Mouse (Mus musculus) neural tube, embryonic 10.5 days (tissue): ENCODE data around the gene Tma7.
A peak's percentile ranks its signal among the peaks of the same experiment; 100 is the strongest.

ENCODE experiments used
- DNase-seq: peaks from one replicate; pipeline ENCODE4 v3.0.0-alpha.2; 2017; ENCODE audit warnings: low spot score; ENCODE audit errors: extremely low spot score

Tma7 gene

DNA sequence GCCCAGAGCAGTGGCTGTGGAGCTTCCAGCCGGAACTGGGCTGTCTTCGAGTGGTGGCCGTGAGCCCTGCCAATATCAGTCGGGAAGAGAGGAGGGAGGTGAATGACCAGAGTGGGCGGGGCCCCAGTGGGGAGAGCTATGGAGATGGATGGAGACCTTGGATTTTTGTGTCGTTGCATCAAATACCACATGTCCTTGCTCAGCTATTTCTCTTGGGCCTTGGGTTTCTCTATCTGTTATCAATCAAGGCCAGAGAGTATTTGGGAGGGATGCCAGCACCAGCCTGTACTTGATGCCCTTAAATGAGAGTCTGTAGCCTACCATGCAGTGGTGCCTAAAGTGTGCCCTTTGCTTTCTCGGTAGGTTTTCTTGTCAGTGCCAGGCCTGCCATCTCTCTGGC, 20.9 kb upstream of the Tma7 start:
- no peak for DNase-seq

- no peak for DNase-seq
Observed at GRCm38 (mm10) chr9:109102541-109102940, 20.2 kb upstream of the Tma7 start.

DNA sequence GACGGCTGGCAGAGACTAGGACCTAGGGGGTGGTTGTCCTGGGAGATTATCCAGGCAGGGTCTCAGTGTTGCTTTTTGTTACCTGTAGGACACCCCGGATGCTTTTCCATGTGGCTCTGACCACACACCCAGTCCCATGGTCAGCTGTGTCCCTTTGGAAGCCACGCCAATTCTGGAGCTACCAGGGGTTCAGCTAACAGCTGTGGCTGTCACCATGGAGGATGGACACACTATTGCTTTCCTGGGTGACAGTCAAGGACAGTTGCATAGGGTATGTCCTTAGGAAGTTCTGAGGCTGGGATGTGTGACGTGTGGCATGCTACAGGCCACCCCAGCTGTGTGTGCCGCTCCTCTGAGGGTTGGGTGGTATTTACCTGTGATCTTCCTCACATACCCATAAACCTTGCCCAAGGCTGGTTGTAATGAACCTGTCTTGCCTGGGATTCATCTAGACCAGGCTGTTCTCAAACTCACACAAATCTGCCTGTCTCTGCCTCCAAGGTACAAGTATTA, 19.6 kb upstream of the Tma7 start:
- no peak for DNase-seq

GRCm38 (mm10) chr9:109100307-109100928, 18.0 kb upstream of the Tma7 start:
- no peak for DNase-seq

GRCm38 (mm10) chr9:109098969-109099368, 16.6 kb upstream of the Tma7 start:
- DNase-seq = no peak

DNA sequence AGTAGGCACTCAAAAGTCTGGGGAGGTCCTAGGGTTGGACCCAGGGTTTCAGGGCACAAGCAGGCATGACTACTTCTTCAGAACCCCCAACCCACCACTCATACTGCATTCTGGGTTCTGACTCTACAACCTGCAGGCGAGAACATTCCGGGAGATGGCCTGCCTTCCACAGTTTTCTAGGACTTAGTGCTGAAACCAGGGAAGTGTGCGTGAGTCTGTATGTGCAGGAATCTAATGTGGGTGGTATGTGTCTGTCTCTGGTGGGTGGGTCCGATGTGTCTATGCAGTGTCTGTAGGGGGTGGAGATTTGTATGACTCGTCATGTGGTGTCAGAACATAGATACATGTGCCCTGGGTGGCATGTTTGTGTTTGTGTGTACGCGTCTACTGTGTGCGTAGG, 16.0 kb upstream of the Tma7 start:
- no peak for DNase-seq

GRCm38 (mm10) chr9:109097831-109098230, 15.4 kb upstream of the Tma7 start:
- no peak for DNase-seq

GRCm38 (mm10) chr9:109097291-109097690, 14.9 kb upstream of the Tma7 start:
- peak; percentile 31 for DNase-seq

DNA sequence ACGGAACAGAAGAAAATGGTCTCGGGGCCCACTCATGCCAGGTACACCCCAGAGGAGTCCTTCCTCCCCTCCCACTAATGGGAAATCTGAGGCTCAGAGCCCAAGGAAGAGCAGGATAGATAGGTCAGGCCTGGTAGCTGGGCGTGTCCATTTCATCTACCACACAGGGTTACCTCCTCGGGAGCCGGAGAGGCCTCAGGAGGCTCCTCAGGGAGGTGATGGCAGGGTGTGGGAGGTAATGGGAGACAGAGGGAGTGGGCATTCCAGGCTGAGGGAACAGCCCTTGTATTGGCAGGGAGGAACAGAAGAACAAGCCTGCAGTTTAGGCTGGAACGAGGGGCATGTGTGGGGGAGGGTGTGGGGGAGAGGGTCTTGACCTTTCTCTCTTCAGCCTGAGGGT, 14.5 kb upstream of the Tma7 start:
- peak; percentile 42 for DNase-seq

DNA sequence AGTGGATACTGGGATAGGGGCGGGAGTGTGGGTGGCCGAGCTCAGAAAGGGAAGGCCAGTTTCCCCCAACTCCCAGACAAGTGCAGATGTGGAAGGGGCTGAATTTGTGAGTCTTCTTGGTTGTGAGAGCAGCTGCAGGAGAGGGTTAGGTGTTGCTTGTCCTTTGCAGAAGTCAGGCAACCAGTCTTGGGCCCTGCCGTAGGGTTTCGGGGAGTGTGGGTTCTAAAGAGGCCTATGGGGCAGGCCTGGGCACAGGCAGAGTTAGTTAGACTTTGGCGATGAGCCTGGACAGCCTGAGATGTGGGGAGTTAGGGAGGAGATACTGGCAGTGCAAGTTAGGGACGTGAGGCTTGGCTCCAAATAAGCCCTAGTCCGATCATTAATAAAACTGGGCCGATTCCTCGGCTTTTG, 13.9 kb upstream of the Tma7 start:
- DNase-seq = peak; percentile 29

GRCm38 (mm10) chr9:109095137-109095982, 13.0 kb upstream of the Tma7 start, which contains the start of gene Plxnb1:
TSS of gene Plxnb1 (plus strand) at chr9:109095389.
- peak; percentile 87 for DNase-seq

- peak; percentile 64 for DNase-seq
Observed at GRCm38 (mm10) chr9:109094553-109095136, 12.3 kb upstream of the Tma7 start.

DNA sequence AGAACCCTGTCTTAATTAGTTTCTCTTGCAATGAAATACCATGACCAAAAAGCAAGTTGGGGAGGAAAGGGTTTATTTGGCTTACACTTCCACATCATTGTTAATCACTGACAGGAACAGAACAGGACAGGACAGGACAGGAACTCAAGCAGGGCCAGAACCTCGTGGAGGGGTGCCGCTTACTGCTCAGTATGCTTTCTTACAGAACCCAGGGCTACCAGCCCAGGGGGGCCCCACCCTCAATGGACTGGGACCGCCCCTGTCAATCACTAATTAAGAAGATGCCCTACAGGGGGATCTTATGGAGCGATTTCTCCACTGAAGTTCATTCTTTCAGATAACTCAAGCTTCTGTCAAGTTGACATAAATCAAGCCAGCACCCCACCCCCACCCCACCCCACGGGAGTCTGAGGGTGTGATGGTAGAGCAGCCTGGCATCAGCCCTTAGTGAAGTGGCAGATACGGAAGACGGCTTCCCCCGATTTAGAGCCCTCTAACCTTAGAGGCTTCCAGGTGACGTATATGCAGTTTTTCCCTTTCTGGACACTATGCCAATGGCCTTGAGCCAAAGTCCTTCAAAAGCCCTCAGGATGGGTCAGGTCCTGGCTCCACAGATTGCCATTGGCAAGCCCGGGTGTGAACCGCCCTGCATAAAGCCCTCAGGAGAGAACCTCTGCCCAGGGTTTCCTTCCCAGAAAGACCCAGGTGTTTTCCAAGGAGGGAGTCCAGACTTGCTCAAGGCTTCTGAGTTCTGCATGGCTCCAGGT, 11.6 kb upstream of the Tma7 start:
- no peak for DNase-seq

- DNase-seq = no peak
Observed at GRCm38 (mm10) chr9:109092799-109093198, 10.4 kb upstream of the Tma7 start.

- no peak for DNase-seq
Observed at GRCm38 (mm10) chr9:109091802-109092201, 9.4 kb upstream of the Tma7 start.

GRCm38 (mm10) chr9:109090446-109090845, 8.1 kb upstream of the Tma7 start:
- no peak for DNase-seq

DNA sequence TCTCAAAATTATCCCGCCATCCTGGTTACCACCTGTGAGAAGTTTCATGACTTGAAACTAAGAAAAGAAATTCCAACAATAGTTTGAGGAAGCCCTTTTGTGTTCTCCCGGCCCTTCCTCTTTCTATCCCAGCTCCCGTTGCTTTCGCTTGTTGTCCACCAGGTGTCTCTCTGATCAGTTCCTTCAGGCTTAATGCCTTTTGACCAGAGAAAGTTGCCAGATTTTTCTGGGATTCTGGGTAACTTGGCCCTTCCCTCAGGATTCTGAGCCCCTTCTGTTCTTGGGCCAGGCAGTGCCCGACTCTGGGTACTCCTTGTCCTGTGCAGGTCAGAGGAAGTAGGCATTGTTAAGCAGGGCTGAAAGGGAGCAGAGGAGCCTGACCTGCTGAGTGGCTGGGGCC, 5.6 kb upstream of the Tma7 start:
- no peak for DNase-seq

- DNase-seq = no peak
Observed at GRCm38 (mm10) chr9:109084922-109085321, 2.5 kb upstream of the Tma7 start.

DNA sequence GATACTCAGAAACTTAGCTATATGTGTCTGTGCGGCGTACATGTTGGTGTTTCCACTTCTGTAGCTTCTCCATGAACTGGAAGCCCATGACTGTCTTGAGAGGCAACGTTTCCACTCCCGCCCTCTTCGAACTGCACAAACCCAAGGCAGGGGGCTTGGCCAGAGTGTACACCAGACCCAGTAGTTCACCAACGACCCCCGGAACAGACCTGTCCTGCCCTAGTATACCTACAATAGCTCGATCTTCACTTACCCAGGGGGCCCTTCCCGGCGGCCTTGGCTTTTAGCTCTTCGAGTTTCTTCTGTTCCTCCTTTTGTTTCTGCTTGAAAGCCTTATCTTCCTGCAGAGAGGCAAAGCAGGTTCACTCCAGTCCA, 651 bp downstream of the Tma7 start:
- DNase-seq = no peak

DNA sequence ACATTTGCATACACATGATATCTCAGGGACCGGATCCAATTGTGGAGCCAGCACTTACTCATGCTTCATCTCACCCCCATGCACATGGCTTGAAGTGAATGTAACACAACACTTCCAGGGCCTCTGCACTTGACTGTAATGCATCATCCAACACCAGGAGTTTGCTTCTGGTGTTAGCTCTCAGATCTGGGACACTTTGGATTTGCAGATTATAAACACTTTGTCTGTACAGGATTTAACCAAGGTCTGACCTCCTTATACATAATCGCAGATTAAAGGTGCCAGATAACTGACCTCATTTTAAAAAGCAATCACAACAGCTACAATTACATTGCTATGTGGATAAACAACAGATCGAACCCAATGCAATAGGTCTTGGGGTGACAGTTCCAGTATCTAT, 1.9 kb downstream of the Tma7 start:
- DNase-seq = no peak
